Mouse (Mus musculus): Measurements from ENCODE around the gene Borcs7.
A peak's percentile ranks its signal among the peaks of the same experiment; 100 is the strongest.

Borcs7 gene

DNA sequence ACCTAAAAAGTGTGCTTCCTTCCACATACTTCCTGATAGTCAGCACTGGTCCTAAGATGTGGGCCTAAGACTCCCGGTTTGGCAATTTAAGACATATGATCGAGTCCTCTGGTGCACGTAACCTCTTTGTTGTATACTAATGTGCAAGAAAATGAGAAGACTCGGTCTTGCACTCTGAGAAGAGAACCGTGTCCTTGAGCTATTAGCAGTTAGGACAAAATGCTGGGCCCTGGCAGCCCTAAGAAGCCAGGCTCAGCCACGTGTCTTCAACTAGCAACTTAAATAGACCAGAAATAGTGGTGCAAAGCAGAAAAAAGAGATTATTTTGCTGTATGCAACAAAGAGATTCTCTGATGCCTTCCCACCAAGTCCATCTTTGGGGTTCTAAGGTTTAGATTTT is 26.9 kb upstream of the Borcs7 start:
- no peak for DNase-seq (ENCODE audit: low read depth, low spot score)

DNA sequence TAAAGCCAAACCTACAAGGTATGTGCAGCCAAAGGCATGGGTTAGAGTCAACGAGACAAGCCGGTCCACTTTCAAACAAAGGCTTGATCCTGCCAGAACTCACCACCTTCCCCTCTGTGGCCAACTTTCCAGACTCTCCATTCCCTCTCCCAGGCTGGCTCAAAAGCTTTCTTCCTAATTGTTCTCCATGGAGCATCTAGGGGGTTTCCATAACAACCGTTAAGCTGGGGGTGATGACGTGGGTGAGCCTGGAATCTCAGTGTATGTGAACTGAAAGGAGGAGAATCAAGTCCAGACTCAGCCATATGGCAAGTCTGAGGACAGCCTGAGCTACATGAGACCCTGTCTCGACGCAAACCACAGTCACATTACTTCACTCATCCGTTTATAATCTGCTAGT is 24.2 kb upstream of the Borcs7 start:
- DNase-seq (ENCODE audit: low read depth, low spot score) = no peak

DNA sequence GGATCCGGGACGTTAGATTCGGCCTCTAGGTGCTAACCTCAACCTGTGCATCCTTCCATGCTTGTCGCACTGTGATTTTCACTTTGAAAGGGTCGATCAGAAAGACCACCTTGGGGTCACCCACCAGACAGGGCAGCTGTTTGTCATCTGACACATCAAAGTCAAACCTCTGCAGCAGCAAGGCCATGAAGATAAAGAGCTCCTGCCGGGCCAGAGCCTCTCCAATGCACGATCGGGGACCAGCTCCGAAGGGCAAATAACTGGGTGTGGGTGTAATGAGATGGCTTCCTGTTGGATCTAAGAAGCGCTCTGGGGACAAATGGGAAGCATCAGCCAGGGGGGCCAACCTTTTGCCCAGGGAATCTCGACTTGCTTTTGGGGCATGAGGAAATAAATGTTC is 22.4 kb upstream of the Borcs7 start:
- no peak for DNase-seq (ENCODE audit: low read depth, low spot score)

DNA sequence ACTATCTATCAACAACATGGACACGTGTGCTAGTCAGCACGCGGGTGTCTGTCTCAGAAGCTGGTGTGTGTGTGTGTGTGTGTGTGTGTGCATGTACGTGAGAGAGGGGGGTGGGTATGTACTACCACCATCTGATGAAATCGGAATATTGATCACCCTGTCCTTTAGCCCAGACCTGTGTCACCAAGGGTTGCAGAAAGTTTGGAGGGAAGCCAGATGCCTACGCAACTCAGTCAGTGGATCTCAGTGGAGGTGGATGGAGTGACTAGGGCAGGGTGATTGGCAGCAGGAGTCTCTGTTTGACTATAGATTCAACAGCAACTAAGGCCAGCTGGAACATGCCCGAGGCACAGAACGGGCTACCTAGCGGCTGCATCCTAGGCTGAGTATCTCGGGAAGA is 21.4 kb upstream of the Borcs7 start:
- no peak for DNase-seq (ENCODE audit: low read depth, low spot score)

DNA sequence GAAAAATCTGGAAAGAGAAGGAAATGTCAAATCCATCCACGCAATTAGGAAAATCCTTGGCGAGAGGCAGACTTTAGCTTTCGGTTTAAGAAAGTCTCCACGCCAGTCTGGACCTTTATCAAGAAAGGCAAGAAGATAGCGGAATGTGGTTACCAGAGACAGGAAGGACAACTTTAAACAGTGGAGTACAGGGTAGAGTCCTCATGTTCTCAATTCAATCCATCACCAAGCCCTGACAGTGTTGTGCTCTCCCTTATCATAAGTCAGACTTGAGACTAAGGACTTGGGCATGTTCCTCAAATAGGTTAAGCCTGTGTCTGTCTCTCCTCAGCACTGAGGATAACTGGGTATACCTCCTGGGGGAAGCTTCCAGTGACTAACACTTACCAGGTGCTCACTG is 19.9 kb upstream of the Borcs7 start:
- no peak for DNase-seq (ENCODE audit: low read depth, low spot score)

DNA sequence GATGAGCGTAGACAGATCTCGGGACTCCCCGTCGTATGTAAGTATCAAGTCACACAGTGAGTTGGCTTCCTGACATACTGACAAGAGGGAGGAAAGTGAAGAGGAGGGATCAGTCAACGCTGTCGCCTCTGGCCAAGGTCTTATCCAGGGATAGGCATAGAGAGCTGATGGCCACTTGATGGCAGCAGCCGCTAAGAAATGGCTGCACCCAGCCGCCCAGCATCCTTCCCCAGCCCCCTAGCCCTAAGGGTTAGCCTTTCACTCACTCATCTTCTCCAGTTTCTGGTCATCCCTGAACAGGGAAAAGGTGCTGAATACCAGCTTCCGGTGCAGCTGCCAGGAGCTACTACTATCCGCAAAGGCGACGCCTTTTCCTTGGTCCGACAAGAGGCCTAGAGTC is 19.0 kb upstream of the Borcs7 start:
- peak; percentile 56 for DNase-seq (ENCODE audit: low read depth, low spot score)

DNA sequence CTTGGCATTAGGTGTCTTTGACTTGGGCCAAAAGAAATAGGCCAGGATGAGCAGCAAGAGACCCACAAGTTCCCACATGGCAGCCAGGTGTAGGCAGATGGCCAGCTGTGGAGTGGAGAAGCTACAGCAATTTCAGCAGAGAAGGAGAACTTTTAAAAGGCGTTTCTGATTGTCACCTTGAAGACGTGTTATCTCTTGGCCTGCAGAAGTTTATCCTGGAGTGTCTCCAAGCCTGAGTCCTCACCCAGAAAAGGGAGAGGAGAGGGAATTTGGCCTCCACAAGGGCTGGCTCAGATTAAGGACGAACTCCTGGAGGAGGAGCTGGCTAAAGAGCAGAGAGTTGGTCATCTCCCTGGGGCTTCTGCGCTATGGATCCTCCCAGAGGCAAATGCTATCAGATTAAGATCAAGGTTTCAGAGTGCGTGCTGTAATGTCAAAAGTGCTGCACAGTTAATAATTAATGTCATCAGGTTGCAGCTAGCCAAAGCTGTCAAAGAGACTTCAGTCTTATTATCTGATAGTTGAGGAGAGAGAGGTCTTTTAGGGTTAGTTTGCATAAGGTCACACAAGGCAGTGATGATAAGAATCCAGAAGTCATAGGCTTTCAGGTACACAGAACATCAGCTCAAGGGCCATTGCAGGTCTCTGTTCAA is 16.8 kb upstream of the Borcs7 start, which contains the start of gene Cyp17a1:
Cyp17a1 (minus strand) TSS at position 407 of the 653 bp plus-strand sequence.
- DNase-seq (ENCODE audit: low read depth, low spot score) = no peak

DNA sequence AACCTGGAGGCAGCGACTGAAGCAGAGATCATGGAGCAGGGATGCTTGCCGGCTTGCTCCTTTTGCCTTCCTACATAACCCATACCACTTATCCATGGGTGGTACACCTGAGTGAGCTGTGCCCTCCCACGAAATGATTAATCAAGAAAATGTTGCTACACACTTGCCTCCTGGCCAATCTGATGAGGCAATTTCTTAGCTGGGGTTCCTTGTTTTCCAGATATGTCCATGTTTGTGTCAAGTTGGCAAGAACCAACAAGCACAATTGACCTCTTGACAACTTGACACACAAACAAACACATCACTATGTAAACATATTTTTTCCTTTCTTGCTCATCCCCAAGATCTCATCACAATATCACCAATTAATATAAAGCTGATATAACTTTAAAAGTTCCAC is 14.1 kb upstream of the Borcs7 start:
- no peak for DNase-seq (ENCODE audit: low read depth, low spot score)

DNA sequence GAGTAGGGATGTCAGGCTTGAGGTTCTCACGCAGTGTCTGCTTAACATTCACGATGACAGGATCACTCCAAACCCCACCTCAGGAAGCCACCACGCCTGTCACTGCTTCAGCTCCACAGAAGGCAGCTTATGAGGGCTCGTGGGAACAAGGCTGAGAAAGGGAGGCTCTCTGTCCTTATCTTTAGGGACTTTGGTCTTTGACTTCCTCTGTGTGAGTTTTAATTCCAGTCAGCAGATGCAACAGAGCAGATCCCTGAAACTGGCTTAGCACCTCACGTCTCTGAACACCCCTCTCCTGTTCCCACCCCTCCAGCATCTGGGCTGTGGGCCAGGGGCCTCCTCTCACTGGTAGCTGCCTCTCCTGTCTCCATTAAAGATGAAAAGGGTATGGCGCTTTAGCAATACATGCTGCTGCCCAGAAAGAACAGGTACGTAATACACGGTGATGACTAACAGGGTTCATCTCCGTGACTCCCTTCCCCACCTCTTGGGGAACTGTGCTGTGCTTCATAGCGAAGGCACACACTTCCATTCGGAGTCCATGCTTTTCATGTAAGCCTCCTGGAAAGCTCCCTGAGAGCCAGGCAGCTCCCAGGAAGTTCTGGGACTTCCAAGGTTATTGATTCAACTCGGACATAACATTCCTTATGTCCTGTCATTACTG is 9.9 kb upstream of the Borcs7 start:
- no peak for DNase-seq (ENCODE audit: low read depth, low spot score)

DNA sequence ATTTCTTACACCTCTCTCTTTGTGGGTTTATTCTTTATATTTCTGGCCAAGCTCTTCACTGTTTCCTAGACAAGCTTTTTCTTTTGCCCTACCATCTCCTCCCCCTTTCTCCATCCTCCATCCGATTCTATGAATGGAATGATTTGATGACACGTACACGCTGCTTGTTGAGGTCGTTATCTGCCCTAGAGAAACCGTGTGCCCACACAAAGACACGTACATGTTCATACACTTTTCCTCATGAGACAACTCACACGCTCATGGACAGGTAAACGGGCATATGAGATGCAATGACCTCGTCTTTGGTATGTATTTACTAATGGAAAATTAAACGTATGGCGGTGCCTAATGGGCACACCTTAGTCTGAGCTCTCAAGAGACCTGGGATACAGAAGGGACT is 681 bp downstream of the Borcs7 start:
- DNase-seq (ENCODE audit: low read depth, low spot score) = no peak

DNA sequence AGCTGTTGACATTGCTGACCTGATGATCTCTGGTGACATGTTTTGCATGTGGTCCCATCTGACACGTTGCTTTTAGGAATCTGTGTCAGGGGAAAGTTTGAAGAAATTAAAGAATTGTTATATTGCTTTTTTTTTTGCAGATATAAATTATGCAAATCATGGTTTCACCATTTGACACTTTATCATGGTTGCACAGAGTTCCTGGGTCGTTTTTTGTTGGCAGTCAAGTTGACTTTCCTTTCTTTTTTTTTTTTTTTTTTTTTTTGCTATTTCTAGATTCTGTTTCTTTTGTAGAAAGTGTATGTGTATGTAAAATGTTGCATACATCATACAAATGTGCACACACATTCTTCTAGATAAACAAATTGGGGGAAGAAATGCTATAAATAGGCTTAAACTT is 1.4 kb downstream of the Borcs7 start:
- no peak for DNase-seq (ENCODE audit: low read depth, low spot score)

DNA sequence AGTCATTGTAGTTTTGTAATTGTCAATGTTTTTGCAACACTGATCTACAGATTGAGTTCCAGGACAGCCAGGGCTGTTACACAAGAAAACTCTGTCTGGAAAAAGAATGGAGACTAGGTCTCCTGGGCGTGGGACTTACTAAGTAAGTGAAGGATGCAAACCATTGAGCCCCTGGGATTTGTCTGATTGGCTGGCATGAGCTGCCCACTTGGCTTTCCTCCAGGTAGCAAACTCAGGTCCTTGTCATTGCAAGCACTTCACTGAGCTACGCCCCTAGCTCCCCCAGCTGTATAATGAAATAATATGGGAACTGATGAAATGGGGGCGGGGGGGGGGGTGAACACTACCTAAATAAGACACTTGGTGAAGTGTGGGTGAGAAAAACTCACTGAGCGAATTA is 3.4 kb downstream of the Borcs7 start:
- DNase-seq (ENCODE audit: low read depth, low spot score) = no peak

DNA sequence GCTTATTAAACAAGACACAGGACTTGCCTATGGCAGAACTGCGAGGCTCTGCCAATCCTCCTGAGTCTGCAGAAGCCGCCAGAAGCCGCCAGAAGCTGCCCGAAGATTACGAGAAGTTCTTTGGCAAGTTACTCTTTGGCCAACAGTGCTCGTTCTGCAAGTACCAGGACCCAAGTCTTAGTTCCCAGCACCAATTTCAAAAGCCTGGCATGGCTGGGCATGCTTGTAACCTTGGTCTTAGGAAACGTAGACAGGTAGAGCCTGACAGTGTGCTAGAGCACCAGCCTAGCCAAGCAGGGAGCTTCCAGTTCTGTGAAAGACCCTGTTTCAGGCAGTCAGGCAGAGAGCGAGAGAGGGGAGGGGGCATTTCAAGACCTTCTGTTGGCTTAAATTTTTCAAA is 6.8 kb downstream of the Borcs7 start:
- DNase-seq (ENCODE audit: low read depth, low spot score) = no peak

DNA sequence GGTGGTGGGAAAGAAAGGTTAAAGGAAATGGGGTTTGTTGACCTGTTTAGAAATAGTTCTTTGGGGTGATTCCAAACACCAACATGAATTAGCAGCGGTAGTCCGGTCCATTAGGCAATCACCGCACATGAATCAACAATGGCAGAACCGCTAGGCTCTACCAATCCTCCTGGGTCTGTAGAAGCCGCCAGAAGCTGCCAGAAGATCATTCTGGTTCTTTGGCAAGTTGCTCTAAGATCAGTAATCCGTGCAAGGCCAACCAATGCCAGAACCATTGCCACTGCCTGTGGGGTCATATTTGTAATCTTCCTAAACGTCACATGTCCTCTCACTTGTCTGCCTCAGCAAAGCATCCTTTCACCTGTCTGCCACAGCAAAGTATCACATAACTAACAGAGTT is 7.2 kb downstream of the Borcs7 start:
- DNase-seq (ENCODE audit: low read depth, low spot score) = no peak

DNA sequence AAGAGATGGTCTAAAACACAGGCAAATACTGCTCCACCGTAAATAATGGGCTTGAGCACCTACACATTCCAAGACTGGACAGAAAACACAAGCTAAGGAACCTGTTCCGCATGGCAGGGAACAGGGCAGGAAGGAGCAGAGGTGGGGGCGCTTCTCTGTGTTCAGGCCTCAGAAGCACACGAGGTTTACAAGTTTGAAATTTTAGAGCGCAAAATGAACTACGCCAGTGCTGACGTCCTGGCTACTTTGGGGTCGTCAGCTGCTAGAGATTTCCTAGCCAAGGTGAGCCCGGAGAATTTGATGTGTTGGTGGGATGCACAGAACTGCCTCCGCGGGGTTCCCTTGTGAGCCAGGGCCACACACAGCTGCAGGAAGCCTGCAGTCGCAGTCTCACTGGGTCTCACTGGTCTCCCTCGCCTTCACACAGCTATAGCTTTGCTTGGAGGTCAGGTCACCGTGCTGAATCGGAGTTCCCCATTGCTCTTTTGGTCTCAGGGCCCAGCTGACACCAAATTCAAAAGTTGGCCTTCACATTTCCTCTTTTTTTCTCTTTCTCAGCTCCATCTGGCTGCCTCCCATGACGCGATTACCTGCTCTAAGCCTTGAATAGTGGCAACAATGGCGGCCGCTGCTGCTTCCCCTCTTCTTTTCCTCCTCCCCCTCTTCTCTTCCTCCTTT is 8.3 kb downstream of the Borcs7 start:
- no peak for DNase-seq (ENCODE audit: low read depth, low spot score)

DNA sequence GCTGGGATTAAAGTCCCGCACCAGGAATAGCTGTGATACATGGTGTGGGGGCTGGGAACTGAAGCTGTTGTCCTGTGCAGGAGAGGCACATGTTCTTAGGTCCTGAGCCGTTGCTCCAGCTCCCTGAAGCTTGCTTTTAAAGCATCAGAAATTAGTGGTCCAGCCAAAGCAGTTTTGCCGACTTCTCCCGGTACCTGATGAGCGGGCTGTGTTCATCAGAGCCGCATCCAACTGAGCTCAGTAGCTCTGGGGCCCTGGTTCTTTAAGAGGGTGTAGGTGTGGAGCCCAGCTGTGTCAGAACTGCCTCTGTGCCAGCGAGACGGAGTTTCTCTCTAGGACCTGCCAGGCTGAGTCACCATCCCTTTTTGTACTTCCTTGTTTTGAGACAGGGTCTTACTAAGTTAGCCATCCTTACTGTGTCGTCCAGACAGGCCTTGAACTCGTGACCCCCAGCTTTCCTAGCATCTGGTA is 9.3 kb downstream of the Borcs7 start:
- DNase-seq (ENCODE audit: low read depth, low spot score) = no peak

DNA sequence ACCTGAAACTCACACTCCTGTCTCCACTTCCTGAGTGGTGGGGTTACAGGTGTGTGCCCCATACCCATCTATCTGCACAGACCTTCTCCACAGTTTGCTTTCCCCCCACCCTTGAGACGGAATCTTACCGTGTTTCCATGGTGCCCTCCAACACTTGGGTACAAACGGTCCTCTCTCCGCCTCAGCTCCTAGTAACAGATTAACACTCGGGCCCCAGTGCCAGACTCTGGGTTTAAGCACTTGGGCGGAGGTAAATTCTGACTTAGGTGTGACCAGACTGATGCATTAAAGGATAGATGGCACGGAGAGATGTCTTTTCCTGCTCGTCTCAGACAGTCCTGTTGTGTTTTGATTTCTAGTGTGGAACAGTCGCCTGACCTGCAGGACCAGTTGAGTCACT is 11.4 kb downstream of the Borcs7 start:
- no peak for DNase-seq (ENCODE audit: low read depth, low spot score)

DNA sequence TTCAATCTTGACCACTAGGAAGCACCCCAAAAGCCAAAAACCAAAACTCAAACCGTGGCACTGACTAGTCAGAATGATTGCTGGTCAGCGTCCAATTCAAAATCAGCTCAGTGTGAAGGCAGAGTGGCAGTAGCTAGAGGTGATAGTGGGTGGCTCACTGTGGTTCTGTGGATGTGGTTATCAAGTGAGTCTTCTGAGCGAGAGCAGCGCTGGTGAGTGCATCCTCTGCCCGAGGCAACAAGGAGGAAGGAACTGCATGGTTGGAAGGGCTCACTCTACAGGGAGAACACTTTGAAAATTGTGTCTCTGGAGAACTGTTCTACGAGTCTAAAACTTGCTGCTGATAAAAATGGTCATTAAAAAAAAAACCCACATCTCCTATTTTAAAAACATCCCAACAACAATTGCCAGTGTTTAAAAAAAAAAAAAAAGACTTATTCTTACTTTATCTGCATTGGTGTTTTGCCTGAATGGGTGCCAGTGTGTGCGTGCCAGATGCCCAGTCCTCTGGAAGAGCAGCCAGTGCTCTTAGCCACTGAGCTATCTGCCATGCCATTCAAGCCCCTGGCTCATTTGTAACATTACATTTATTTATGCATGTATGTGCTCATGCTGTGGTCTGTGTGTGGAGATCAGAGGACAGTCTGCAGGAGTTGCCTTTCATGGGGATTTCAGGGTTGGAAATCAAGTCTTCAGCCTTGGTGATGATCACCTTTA is 16.2 kb downstream of the Borcs7 start:
- no peak for DNase-seq (ENCODE audit: low read depth, low spot score)

DNA sequence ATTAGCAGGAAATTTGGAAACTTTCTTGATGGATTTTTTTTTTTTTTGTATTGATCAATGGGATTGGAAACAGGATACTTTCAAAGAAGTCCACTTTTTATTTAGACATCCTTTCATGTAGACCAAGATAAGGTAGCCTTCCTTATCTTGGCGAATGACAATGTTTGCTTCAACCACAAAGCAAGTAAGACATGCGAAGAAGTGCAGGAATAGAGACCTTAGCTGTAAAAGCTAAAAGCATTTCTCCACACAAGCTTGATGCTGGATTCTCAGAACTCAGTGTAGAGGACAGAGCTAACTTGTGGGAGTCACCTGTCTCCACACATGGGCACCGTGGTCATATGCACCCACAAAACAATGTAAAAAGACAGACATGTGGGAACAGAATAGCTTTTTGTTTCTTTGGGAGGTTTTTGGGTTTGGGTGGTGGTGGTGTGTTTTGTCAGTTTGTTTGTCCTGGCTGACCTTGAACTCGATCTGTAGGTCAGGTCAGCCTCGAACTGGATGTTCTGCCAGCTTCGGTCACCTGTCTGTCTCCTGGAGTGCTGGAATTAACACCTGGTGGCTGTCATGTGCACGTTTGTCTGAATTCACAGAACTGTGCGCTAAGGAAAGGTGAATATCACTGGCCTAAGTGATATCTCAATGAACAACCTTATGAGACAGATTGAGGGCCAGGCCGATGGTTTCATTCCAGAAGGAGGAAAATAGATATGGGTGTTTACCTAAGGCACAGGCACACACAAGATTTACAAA is 17.0 kb downstream of the Borcs7 start:
- DNase-seq (ENCODE audit: low read depth, low spot score) = no peak

DNA sequence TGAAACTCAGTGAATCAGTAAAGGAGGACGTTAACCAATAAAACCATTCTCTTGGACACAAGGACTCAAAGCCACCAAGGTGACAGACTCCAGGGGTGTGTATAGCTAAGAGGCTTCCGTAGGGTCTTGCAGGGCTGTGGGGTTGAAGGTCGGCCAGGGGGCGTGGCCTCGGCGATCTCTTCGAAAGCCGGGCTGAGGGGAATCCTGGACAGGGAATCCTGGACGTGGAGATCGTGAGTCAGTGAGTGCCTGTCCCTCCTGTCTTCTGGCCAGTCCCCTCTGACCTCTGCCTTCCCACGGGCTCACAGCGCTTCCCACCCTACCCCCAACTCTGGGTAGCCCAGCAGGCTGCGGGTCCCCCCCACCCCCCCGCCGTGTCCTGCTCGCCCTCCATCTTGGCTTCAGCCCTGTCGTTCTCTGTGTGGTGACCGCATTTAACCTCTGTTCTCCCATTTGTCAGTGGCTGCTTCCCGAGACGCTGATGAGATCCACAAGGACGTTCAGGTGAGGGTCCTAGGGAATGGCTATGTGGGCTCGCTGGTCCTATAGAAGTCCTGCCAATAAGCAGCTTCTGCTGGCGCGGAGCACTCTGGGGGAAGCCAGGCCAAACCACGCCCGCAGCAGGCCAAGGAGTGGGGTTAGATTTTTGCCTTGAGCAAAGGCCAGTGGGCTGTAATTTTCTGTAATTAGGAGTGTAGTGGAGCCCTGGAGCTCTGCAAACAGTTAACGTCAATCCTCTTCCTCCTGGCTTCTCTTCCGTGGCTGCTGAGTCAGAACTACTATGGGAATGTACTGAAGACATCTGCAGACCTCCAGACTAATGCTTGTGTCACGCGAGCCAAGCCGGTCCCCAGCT is 17.8 kb downstream of the Borcs7 start, which contains the start of gene As3mt:
As3mt (plus strand) TSS at position 163 of the 856 bp plus-strand sequence.
- DNase-seq (ENCODE audit: low read depth, low spot score) = peak; percentile 73

DNA sequence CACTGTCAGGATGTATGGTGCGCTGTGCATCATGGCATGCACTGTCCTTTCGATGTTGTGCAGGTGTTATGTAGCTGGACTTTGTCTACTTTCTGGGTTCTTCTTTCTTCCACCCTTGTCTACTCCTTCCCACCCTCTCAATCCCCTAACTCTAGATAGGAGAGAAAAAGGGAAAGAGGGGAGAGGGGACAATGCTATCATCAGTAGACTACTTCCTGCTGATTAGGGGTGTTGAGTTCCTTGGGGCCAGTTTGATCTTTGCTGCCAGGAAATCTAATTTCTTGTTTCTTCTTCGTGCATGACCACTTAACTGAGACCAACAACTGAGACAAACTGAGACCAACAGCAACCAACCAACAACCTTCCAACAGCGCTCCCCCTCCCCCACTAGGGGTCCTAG is 20.9 kb downstream of the Borcs7 start:
- no peak for DNase-seq (ENCODE audit: low read depth, low spot score)

Data from ES-CJ7 (cell line).